Mouse (Mus musculus): Measurements from ENCODE around the gene Rrp15.

Gene Rrp15

DNA sequence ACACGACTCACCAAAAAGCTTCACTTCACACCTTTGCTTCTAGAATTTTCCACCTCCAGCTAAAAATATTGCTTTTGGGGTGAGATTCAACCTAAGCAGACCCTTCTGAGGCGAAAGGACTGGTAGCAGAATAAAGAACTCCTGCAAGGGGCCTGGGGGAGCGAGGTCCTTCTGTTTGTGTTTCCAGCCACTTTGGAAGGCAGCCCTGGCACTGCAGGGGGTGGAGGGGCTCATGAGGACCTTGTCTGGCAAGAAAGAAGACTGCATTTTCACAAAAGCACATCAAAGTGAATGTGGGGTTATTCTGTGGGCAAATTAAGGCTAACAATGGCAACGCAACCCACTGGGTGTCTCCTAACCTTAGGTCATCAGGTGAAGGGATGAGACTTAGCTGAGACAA, 76.0 kb downstream of the Rrp15 start:
- no peak for DNase-seq (ENCODE audit: low spot score)
